Mouse (Mus musculus) retina, postnatal 1 day (tissue): ENCODE measurements around the gene Golph3.

Experiments
- DNase-seq: peaks from one replicate; pipeline ENCODE4 v3.0.0-alpha.2; 2012

The Golph3 gene

GRCm38 (mm10) chr15:12321091-12321787 is at the start of gene Golph3:
Golph3 (plus strand) TSS chr15:12321450.
- DNase-seq: peak; percentile 96

- no peak for DNase-seq
Observed at GRCm38 (mm10) chr15:12273325-12274052, 47.8 kb upstream of the Golph3 start.

GRCm38 (mm10) chr15:12274053-12274769 is 47.0 kb upstream of the Golph3 start:
- DNase-seq: no peak

GRCm38 (mm10) chr15:12275091-12275623 is 46.1 kb upstream of the Golph3 start:
- no peak for DNase-seq

- DNase-seq: no peak
Observed at GRCm38 (mm10) chr15:12279816-12280215, 41.4 kb upstream of the Golph3 start.

- no peak for DNase-seq
Observed at GRCm38 (mm10) chr15:12284794-12285534, 36.3 kb upstream of the Golph3 start.

- no peak for DNase-seq
Observed at GRCm38 (mm10) chr15:12285535-12285809, 35.8 kb upstream of the Golph3 start.

- no peak for DNase-seq
Observed at GRCm38 (mm10) chr15:12290330-12290729, 30.9 kb upstream of the Golph3 start.

- no peak for DNase-seq
Observed at GRCm38 (mm10) chr15:12291757-12292156, 29.5 kb upstream of the Golph3 start.

GRCm38 (mm10) chr15:12296228-12296627 is 25.0 kb upstream of the Golph3 start:
- DNase-seq: no peak

- no peak for DNase-seq
Observed at GRCm38 (mm10) chr15:12298231-12298737, 23.0 kb upstream of the Golph3 start.

- DNase-seq: no peak
Observed at GRCm38 (mm10) chr15:12301771-12302170, 19.5 kb upstream of the Golph3 start.

GRCm38 (mm10) chr15:12306188-12307071 is 14.8 kb upstream of the Golph3 start:
- no peak for DNase-seq

GRCm38 (mm10) chr15:12307114-12307513 is 14.1 kb upstream of the Golph3 start:
- no peak for DNase-seq

- no peak for DNase-seq
Observed at GRCm38 (mm10) chr15:12308539-12308938, 12.7 kb upstream of the Golph3 start.

GRCm38 (mm10) chr15:12310676-12311075 is 10.6 kb upstream of the Golph3 start:
- no peak for DNase-seq

- DNase-seq: no peak
Observed at GRCm38 (mm10) chr15:12311465-12311864, 9.8 kb upstream of the Golph3 start.

GRCm38 (mm10) chr15:12313255-12313654 is 8.0 kb upstream of the Golph3 start:
- DNase-seq: peak; percentile 35

GRCm38 (mm10) chr15:12314584-12314983 is 6.7 kb upstream of the Golph3 start:
- DNase-seq: no peak

- DNase-seq: no peak
Observed at GRCm38 (mm10) chr15:12315996-12316395, 5.3 kb upstream of the Golph3 start.

GRCm38 (mm10) chr15:12317290-12317689 is 4.0 kb upstream of the Golph3 start:
- no peak for DNase-seq

- DNase-seq: no peak
Observed at GRCm38 (mm10) chr15:12318451-12318850, 2.8 kb upstream of the Golph3 start.
